23 mouse cellular contexts compared by ENCODE assay signal in genomic region chr2:169871436-169872060, GRCm38 (mm10).
"Had no signal": no experiment of that assay in that cellular context is flagged by ENCODE, and none has a peak within 500 bp of the region (broad histone marks: within the 10 kb centered on the region; RNA-seq: fewer than 3 reads in every experiment).

No protein-coding gene starts in this region.

- H3K27me3 ChIP-seq: heart, embryonic 15.5 days; hindbrain, embryonic 13.5 days; hindbrain, embryonic 15.5 days; limb, embryonic 13.5 days; limb, embryonic 15.5 days; liver, embryonic 12.5 days had no signal

- H3K27ac ChIP-seq: heart, adult 2 months; heart, embryonic 13.5 days; heart, embryonic 15.5 days; hindbrain, embryonic 13.5 days; hindbrain, embryonic 15.5 days; hindbrain, postnatal 0 days; limb, embryonic 13.5 days; limb, embryonic 15.5 days; liver, embryonic 12.5 days; liver, embryonic 14.5 days had no signal

- H3K4me1 ChIP-seq: limb, embryonic 15.5 days; liver, embryonic 12.5 days had no signal

- H3K4me3 ChIP-seq: heart, adult 2 months; heart, embryonic 13.5 days; heart, embryonic 15.5 days; hindbrain, embryonic 13.5 days; hindbrain, embryonic 15.5 days; limb, embryonic 13.5 days; limb, embryonic 15.5 days; liver, embryonic 12.5 days had no signal

- H3K9ac ChIP-seq: forebrain, postnatal 0 days; heart, embryonic 13.5 days; heart, embryonic 15.5 days; hindbrain, embryonic 13.5 days; hindbrain, embryonic 15.5 days; limb, embryonic 13.5 days; limb, embryonic 15.5 days; liver, embryonic 12.5 days; liver, embryonic 14.5 days had no signal

- ATAC-seq: forebrain, postnatal 0 days; hindbrain, postnatal 0 days; intestine, embryonic 16.5 days; liver, embryonic 12.5 days had no signal

- H3K4me2 ChIP-seq: heart, embryonic 11.5 days; heart, embryonic 13.5 days; heart, embryonic 15.5 days; hindbrain, embryonic 13.5 days; hindbrain, embryonic 15.5 days; limb, embryonic 13.5 days; limb, embryonic 15.5 days; liver, embryonic 12.5 days had no signal

- DNase-seq: forebrain, postnatal 0 days; gastrocnemius, postnatal 14 days; gastrocnemius, postnatal 36 days; heart, adult 11 months; heart, adult 2 months; heart, postnatal 14 days; heart, postnatal 36 days; kidney, postnatal 10 days; layer of hippocampus, adult 9-11 months; layer of hippocampus, postnatal 36 days; left cerebral cortex, postnatal 4 days; lung, adult 18-20 months had no signal

- H3K36me3 ChIP-seq: heart, embryonic 13.5 days; heart, embryonic 15.5 days; hindbrain, embryonic 13.5 days; hindbrain, embryonic 15.5 days; limb, embryonic 13.5 days; limb, embryonic 15.5 days; liver, embryonic 12.5 days had no signal

- H3K9me3 ChIP-seq: heart, embryonic 13.5 days; heart, embryonic 15.5 days; hindbrain, embryonic 13.5 days; hindbrain, embryonic 15.5 days; limb, embryonic 13.5 days; limb, embryonic 15.5 days; liver, embryonic 12.5 days had no signal
